Mouse (Mus musculus): ENCODE data around the gene Chd1l. TPM values are rescaled to one million over a fixed set of nuclear protein-coding genes. Genes with fewer than 3 reads are reported as not detected.

The Chd1l gene
- polyA plus RNA-seq, 1 experiment, result 5.0 TPM

DNA sequence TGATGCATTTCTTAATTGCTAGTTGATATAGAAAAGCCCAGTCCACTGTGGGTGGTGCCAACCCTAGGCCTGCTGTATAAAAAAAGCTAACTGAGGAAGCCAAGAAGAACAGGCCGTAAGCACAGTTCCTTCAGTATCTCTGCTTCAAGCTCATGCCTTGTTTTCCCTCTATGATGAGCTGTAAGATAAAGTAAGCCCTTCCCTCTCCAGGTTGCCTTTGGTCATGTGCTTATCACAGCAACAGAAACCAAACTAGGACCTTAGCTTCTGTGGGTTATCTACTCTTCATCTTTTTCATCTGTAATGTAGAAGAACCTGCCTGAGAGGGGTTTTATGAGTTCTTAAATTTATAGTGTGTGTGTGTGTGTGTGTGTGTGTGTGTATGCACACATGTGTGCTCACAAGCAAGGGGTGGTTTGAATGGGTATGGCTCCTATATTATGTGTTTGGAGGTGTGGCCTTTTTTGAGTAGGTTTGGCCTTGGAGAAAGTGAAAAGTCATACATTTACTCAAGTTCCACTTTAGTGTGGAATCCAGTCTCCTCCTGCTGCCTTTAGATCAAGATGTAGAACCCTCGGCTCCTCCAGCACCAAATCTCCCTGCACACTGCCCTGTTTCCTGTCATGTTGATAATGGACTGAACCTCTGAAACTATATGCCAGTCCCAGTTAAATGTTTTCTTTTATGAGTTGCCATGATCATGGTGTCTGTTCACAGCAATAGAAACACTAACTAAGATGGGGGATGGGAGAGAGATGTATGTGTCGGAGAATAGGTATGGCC lies 9.8 kb downstream of the Chd1l start:
- Histone ChIP-seq H3K4me1 (ENCODE audit: control insufficient read depth, insufficient read depth, low read length) (no peaks in the 10 kb centered on the region), H3K4me3 (ENCODE audit: insufficient read depth, low read depth, low read length) (no peak overlapping the region), H3K27me3 (replicated peaks; ENCODE audit: control insufficient read depth, insufficient read depth, low read length) (no peaks in the 10 kb centered on the region), H3K36me3 (ENCODE audit: control insufficient read depth, insufficient read depth, low read length) (no peaks in the 10 kb centered on the region), H3K27ac (ENCODE audit: insufficient read depth, low read depth, low read length) (no peak overlapping the region)
- 98% methylated on average over 3 of the region's 3 CpGs for WGBS
- no peak for DNase-seq
- no peak for TF ChIP-seq POLR2A (IDR thresholded peaks at IDR 0.05; ENCODE audit: low read depth, low read length)
- no peak for TF ChIP-seq CTCF (conservative IDR thresholded peaks at IDR 0.05; ENCODE audit: insufficient read depth, insufficient read length, low read depth, low read length)

DNA sequence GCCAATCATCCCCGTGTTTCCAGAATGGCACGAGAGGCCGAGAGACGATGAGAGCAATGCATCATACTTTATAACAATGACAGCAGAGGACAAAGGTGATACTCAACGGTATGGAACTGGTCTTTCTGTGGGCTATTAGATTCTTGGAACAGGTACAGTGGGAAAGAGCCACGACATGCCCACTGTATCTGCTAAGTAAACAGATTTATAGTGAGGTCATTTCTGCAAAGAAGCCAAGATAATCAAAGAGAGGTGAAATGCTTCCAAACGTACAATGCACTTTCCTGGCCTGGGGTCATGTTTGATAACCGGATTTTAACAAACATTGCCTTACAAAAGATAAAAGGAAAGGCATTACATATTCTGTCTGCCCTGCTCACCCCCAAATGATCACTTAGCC lies 13.2 kb downstream of the Chd1l start:
- no peak overlapping the region for H3K27ac ChIP-seq (ENCODE audit: insufficient read depth, low read depth, low read length)
- no peak for DNase-seq
- no peaks in the 10 kb centered on the region for H3K27me3 ChIP-seq (replicated peaks; ENCODE audit: control insufficient read depth, insufficient read depth, low read length)
- H3K4me3 ChIP-seq (ENCODE audit: insufficient read depth, low read depth, low read length), result no peak overlapping the region
- no peaks in the 10 kb centered on the region for H3K4me1 ChIP-seq (ENCODE audit: control insufficient read depth, insufficient read depth, low read length)
- 58% methylated on average over 8 of the region's 8 CpGs for WGBS
- TF ChIP-seq CTCF (conservative IDR thresholded peaks at IDR 0.05; ENCODE audit: insufficient read depth, insufficient read length, low read depth, low read length) (no peak), POLR2A (IDR thresholded peaks at IDR 0.05; ENCODE audit: low read depth, low read length) (no peak)
- no peaks in the 10 kb centered on the region; the same call in 1 of the 2 replicates for H3K36me3 ChIP-seq (ENCODE audit: control insufficient read depth, insufficient read depth, low read length)

DNA sequence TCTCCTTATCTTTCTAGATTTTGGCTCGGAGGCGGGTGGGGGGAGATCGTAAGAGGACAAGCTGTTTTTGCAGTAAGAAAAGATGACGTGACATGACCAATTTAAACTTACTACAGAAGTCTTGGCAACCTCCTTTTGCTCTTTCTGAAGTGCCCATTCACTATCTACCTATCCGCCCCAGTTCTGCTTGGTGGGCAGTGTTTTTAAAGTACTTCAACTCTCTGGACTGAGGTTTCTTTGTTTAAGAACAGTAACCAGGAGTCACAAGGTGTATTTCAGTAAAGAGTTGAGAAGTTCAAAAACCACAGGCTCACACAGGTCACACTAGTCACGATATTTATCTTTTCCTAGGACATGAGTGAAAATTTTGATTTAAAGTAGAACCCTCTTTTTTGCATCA lies 14.9 kb downstream of the Chd1l start:
- TF ChIP-seq CTCF (conservative IDR thresholded peaks at IDR 0.05; ENCODE audit: insufficient read depth, insufficient read length, low read depth, low read length) (no peak), POLR2A (IDR thresholded peaks at IDR 0.05; ENCODE audit: low read depth, low read length) (no peak)
- no peak overlapping the region for H3K27ac ChIP-seq (ENCODE audit: insufficient read depth, low read depth, low read length)
- DNase-seq, result no peak
- H3K4me3 ChIP-seq (ENCODE audit: insufficient read depth, low read depth, low read length), result no peak overlapping the region
- no peaks in the 10 kb centered on the region for H3K27me3 ChIP-seq (replicated peaks; ENCODE audit: control insufficient read depth, insufficient read depth, low read length)
- WGBS, result 90% methylated on average over 6 of the region's 6 CpGs
- H3K36me3 ChIP-seq (ENCODE audit: control insufficient read depth, insufficient read depth, low read length), result no peaks in the 10 kb centered on the region; the same call in 1 of the 2 replicates
- H3K4me1 ChIP-seq (ENCODE audit: control insufficient read depth, insufficient read depth, low read length), result no peaks in the 10 kb centered on the region

DNA sequence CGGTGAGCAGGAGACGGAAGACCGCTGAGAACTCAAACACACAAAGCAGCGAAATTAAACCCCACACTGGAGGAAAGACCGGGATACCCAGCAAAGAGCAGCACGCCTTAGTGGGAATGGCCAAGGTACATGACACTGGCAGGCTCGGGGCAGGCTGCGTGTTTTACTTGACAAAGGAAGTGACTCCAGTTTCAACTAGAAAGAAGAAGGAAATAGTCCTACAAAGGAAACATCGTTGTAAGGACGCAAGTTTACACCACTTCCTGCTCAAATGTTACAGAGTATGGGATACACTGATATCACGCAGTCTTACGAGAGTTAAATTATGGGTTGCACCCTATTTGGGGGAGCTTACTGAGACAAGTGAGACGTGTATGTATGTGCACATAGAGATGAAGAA lies 15.9 kb downstream of the Chd1l start:
- Histone ChIP-seq H3K27me3 (replicated peaks; ENCODE audit: control insufficient read depth, insufficient read depth, low read length) (no peaks in the 10 kb centered on the region), H3K36me3 (ENCODE audit: control insufficient read depth, insufficient read depth, low read length) (no peaks in the 10 kb centered on the region; the same call in 1 of the 2 replicates), H3K27ac (ENCODE audit: insufficient read depth, low read depth, low read length) (no peak overlapping the region), H3K4me1 (ENCODE audit: control insufficient read depth, insufficient read depth, low read length) (no peaks in the 10 kb centered on the region), H3K4me3 (ENCODE audit: insufficient read depth, low read depth, low read length) (no peak overlapping the region)
- TF ChIP-seq POLR2A (IDR thresholded peaks at IDR 0.05; ENCODE audit: low read depth, low read length) (no peak), CTCF (conservative IDR thresholded peaks at IDR 0.05; ENCODE audit: insufficient read depth, insufficient read length, low read depth, low read length) (no peak)
- DNase-seq, result no peak
- 72% methylated on average over 13 of the region's 13 CpGs for WGBS

DNA sequence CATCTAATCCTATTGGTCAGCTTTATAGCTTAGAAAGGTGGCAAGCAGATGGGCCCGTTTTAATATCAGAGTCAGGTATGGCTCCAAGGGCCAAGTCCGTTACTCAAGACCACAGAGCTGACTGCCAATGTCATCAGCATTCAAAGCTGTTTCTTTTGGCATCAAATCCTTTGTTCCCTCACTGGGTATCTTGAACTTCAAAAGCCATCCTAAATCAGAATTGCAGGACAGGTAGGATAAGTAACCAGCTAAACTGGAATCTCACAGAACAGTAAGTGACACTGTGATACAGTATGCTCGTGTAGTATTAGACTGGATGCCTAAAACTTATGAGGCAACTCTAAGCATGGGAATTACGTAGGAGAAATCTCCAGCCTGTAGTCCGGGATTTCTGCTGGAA lies 16.9 kb downstream of the Chd1l start:
- Histone ChIP-seq H3K27me3 (replicated peaks; ENCODE audit: control insufficient read depth, insufficient read depth, low read length) (no peaks in the 10 kb centered on the region), H3K27ac (ENCODE audit: insufficient read depth, low read depth, low read length) (no peak overlapping the region), H3K4me1 (ENCODE audit: control insufficient read depth, insufficient read depth, low read length) (no peaks in the 10 kb centered on the region), H3K4me3 (ENCODE audit: insufficient read depth, low read depth, low read length) (no peak overlapping the region), H3K36me3 (ENCODE audit: control insufficient read depth, insufficient read depth, low read length) (no peaks in the 10 kb centered on the region; the same call in 1 of the 2 replicates)
- no peak for DNase-seq
- no peak for TF ChIP-seq POLR2A (IDR thresholded peaks at IDR 0.05; ENCODE audit: low read depth, low read length)
- TF ChIP-seq CTCF (conservative IDR thresholded peaks at IDR 0.05; ENCODE audit: insufficient read depth, insufficient read length, low read depth, low read length), result no peak
- 97% methylated on average over 5 of the region's 5 CpGs for WGBS

DNA sequence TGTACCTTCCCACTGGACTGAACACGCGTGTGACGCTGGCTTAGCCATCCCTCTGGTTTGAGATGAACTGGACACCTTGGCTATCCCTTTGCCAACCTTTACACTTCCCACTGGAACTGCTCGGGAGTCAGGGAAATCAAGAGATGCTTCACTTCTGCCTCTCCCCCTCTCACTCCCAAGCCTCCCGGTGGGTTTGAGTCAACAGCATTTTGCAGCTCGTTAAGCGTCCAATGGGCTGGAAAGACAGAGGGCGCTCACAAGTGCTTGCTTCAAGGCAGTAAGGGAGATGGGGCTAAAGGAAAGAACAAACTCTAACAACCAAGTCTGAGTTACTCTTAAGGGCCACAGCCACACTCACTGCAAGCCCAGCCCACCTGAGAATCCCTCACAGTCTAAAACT lies 19.3 kb downstream of the Chd1l start:
- H3K4me3 ChIP-seq (ENCODE audit: insufficient read depth, low read depth, low read length), result no peak overlapping the region

DNA sequence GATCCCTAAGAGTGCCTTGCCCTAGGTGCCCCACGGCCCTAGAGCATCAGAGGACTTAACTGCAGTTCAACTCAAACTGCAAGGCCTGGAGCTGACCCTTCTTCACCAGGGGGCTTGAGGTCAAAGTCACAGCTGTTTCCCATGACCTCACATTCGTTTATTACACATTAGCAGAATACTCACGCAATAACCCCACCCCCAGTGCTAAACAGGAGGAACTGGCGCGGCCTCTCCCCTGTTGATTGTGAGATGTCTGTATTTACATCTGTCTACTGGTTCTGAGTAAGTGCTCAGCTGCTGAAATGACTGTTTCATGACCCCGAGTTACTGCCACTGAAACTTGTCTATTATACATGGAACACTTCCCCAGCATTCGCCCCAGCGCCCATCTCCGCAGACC lies 22.3 kb downstream of the Chd1l start:
- DNase-seq, result no peak
- Histone ChIP-seq H3K36me3 (ENCODE audit: control insufficient read depth, insufficient read depth, low read length) (no peaks in the 10 kb centered on the region), H3K4me3 (ENCODE audit: insufficient read depth, low read depth, low read length) (no peak overlapping the region), H3K27ac (ENCODE audit: insufficient read depth, low read depth, low read length) (no peak overlapping the region), H3K27me3 (replicated peaks; ENCODE audit: control insufficient read depth, insufficient read depth, low read length) (no peaks in the 10 kb centered on the region), H3K4me1 (ENCODE audit: control insufficient read depth, insufficient read depth, low read length) (no peaks in the 10 kb centered on the region)
- no peak for TF ChIP-seq POLR2A (IDR thresholded peaks at IDR 0.05; ENCODE audit: low read depth, low read length)
- no peak for TF ChIP-seq CTCF (conservative IDR thresholded peaks at IDR 0.05; ENCODE audit: insufficient read depth, insufficient read length, low read depth, low read length)
- WGBS, result 80% methylated on average over 9 of the region's 9 CpGs

More for the DNA sequence above, 19.3 kb downstream of the Chd1l start:
- Histone ChIP-seq H3K27ac (ENCODE audit: insufficient read depth, low read depth, low read length) (no peak overlapping the region), H3K36me3 (ENCODE audit: control insufficient read depth, insufficient read depth, low read length) (no peaks in the 10 kb centered on the region; the same call in 1 of the 2 replicates), H3K4me1 (ENCODE audit: control insufficient read depth, insufficient read depth, low read length) (no peaks in the 10 kb centered on the region), H3K27me3 (replicated peaks; ENCODE audit: control insufficient read depth, insufficient read depth, low read length) (no peaks in the 10 kb centered on the region)
- no peak for DNase-seq
- TF ChIP-seq POLR2A (IDR thresholded peaks at IDR 0.05; ENCODE audit: low read depth, low read length) (no peak), CTCF (conservative IDR thresholded peaks at IDR 0.05; ENCODE audit: insufficient read depth, insufficient read length, low read depth, low read length) (no peak)
- WGBS, result 52% methylated on average over 8 of the region's 8 CpGs

Measured in kidney, adult 2 months (tissue).